Mouse (Mus musculus): ENCODE measurements at regions not wholly inside any gene's neighbourhood (a gene's known extent, or its start where the extent isn't known, plus 50 kb on each side); places are given as distances from the start of the nearest gene placed in this dataset.

GRCm38 (mm10) chr17:79170690-79171089, 119.0 kb downstream of the Qpct start:
- TF ChIP-seq CTCF (conservative IDR thresholded peaks at IDR 0.05; ENCODE audit: low read length) (no peak), POU5F1 (IDR thresholded peaks at IDR 0.05; ENCODE audit: borderline replicate concordance, low read length) (no peak), NANOG (IDR thresholded peaks at IDR 0.05; ENCODE audit: borderline replicate concordance, low read length) (no peak)

Data from E14TG2a.4 (cell line).